15 mouse cellular contexts compared by ENCODE assay signal in the genomic region with DNA sequence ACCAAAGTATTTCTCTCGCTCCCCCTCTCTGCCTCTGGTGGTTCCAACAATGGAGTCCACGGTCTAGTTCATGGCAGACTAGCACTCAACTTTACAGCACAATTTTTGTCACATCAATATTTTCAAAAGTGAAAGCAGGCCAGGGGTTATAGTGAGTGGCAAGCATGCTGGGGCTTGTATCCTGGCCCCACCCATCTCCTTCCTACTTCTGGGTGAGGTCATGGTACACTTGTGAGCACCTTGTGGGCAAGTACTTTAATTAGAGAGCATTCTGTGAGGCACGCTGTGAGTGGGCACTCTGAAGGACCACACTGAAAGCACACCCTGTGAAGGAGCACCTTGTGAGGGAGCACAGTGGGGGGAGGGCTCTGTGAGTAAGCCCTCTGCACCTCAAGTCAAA.
DNase-seq lines count a peak whose midpoint lies in the region; ATAC-seq lines count a peak whose summit lies in the region.
"Had no signal": no experiment of that assay in that cellular context is flagged by ENCODE, and none has a peak within 500 bp of the region (broad histone marks: within the 10 kb centered on the region; RNA-seq: fewer than 3 reads in every experiment).

No protein-coding gene starts in this region.

- H3K27ac ChIP-seq in macrophage = peak overlapping the region; percentile 97
- H3K27ac ChIP-seq: liver, embryonic 13.5 days; midbrain, embryonic 12.5 days; neural tube, embryonic 12.5 days had no signal

- no peaks in the 10 kb centered on the region for H3K36me3 ChIP-seq in macrophage (ENCODE audit: inconsistent target)
- H3K36me3 ChIP-seq: liver, embryonic 13.5 days; midbrain, embryonic 12.5 days; neural tube, embryonic 12.5 days had no signal

- H3K79me2 ChIP-seq in macrophage (ENCODE audit: inconsistent target) = no peaks in the 10 kb centered on the region

- DNase-seq in 3134 (ENCODE audit: extremely low read depth, insufficient read length, low spot score) = peak; percentile 32
- peak; percentile 25 for DNase-seq in CD4-positive helper T cell, adult 2 months (ENCODE audit: low read depth, low spot score)
- DNase-seq in lung, adult 18-20 months = peak; percentile 86 to 90
- no peak for DNase-seq in spleen, postnatal 14 days (ENCODE audit: low spot score in 2 of 2)
- no peak for DNase-seq in c-Kit-positive CD71-positive TER-119-positive erythroid progenitor cells, embryonic 14.5 days (ENCODE audit: low spot score)
- no peak for DNase-seq in testis, postnatal 10 days (ENCODE audit: low spot score)
- DNase-seq: adrenal gland, postnatal 25 days; cerebellum, adult 11-12 months; heart, postnatal 4 days; kidney, adult 11 months; liver, embryonic 13.5 days had no signal

- WGBS in macrophage (ENCODE audit: missing documents) = 79% methylated on average over 3 of the region's 3 CpGs

- H3K4me3 ChIP-seq in macrophage (ENCODE audit: inconsistent target) = no peak overlapping the region
- H3K4me3 ChIP-seq: liver, embryonic 13.5 days; midbrain, embryonic 12.5 days; neural tube, embryonic 12.5 days had no signal

- ATAC-seq in megakaryocyte, adult 5-6 weeks (ENCODE audit: poor library complexity, severe bottlenecking) = no peak

Comparison
In these comparisons a context has a peak if more than half of its experiments do, and no peak if none do; other contexts are left out.
1. DNase-seq: peak in 3134 (single experiment), CD4-positive helper T cell, adult 2 months (single experiment) and lung, adult 18-20 months (2 of 2); none in spleen, postnatal 14 days (0 of 2), c-Kit-positive CD71-positive TER-119-positive erythroid progenitor cells, embryonic 14.5 days (single experiment) and testis, postnatal 10 days (single experiment).